ENCODE assay signal across 7 mouse cellular contexts in genomic region chr10:17367026-17367425, GRCm38 (mm10).
DNase-seq lines count a peak whose midpoint lies in the region; ATAC-seq and TF ChIP-seq lines count a peak whose summit lies in the region.

No protein-coding gene starts in this region.

- intact Hi-C loops in left cerebral cortex, postnatal 25 days (cut with DNase I), result no loop called here
- intact Hi-C loops in left cerebral cortex, postnatal 36 days (cut with DNase I), result no loop called here

- H3K9me3 ChIP-seq in heart, embryonic 10.5 days, result no peaks in the 10 kb centered on the region
- H3K9me3 ChIP-seq in kidney, embryonic 14.5 days (ENCODE audit: control insufficient read depth, low read length), result no peaks in the 10 kb centered on the region
- H3K9me3 ChIP-seq in midbrain, postnatal 0 days (ENCODE audit: low read length), result no peaks in the 10 kb centered on the region
- no peaks in the 10 kb centered on the region for H3K9me3 ChIP-seq in liver, postnatal 0 days (ENCODE audit: low read length)

- WGBS in heart, embryonic 10.5 days, result 42% methylated on average over 5 of the region's 5 CpGs
- 10% methylated on average over 5 of the region's 5 CpGs for WGBS in kidney, embryonic 14.5 days
- 15% methylated on average over 5 of the region's 5 CpGs for WGBS in midbrain, postnatal 0 days
- 66% methylated on average over 5 of the region's 5 CpGs for WGBS in liver, postnatal 0 days (ENCODE audit: insufficient replicate concordance)

- no peak overlapping the region for H3K4me3 ChIP-seq in heart, embryonic 10.5 days
- H3K4me3 ChIP-seq in kidney, embryonic 14.5 days (ENCODE audit: low read length), result no peak overlapping the region
- H3K4me3 ChIP-seq in midbrain, postnatal 0 days (ENCODE audit: low read depth, low read length), result no peak overlapping the region
- H3K4me3 ChIP-seq in liver, postnatal 0 days (ENCODE audit: low read depth, low read length), result no peak overlapping the region

- no peak overlapping the region for H3K4me2 ChIP-seq in kidney, embryonic 14.5 days (replicated peaks; ENCODE audit: low read depth, low read length)
- no peak overlapping the region for H3K4me2 ChIP-seq in midbrain, postnatal 0 days (ENCODE audit: low read depth, low read length, poor library complexity, severe bottlenecking)
- no peak overlapping the region for H3K4me2 ChIP-seq in liver, postnatal 0 days (ENCODE audit: low read depth, low read length)

- H3K4me1 ChIP-seq in heart, embryonic 10.5 days, result peaks cover 16% of the 10 kb centered on the region; the same call in 1 of the 2 replicates
- no peaks in the 10 kb centered on the region; the same call in 1 of the 2 replicates for H3K4me1 ChIP-seq in kidney, embryonic 14.5 days (ENCODE audit: control insufficient read depth, insufficient read depth, low read length)
- H3K4me1 ChIP-seq in midbrain, postnatal 0 days (ENCODE audit: insufficient read depth, low read length), result no peaks in the 10 kb centered on the region
- no peaks in the 10 kb centered on the region for H3K4me1 ChIP-seq in liver, postnatal 0 days (ENCODE audit: insufficient read depth)

- no peak for TF ChIP-seq CTCF in midbrain, postnatal 0 days (IDR thresholded peaks at IDR 0.05)
- no peak for TF ChIP-seq CTCF in liver, postnatal 0 days (IDR thresholded peaks at IDR 0.05; ENCODE audit: low read depth)

- DNase-seq in left cerebral cortex, postnatal 25 days (ENCODE audit: low spot score in 2 of 2), result peak; percentile 27 to 65
- DNase-seq in left cerebral cortex, postnatal 36 days (ENCODE audit: low spot score in 2 of 2), result no peak
- DNase-seq in cerebellum, postnatal 25 days, result peak; percentile 24 to 33
- peak; percentile 72 for DNase-seq in heart, embryonic 10.5 days (ENCODE audit: low spot score)
- DNase-seq in midbrain, postnatal 0 days (ENCODE audit: low spot score), result peak; percentile 28
- no peak for DNase-seq in liver, postnatal 0 days

- ATAC-seq in kidney, embryonic 14.5 days (ENCODE audit: low FRiP score, low TSS enrichment), result peak; percentile 93
- no peak for ATAC-seq in midbrain, postnatal 0 days (ENCODE audit: low FRiP score)
- no peak for ATAC-seq in liver, postnatal 0 days

- no peak for TF ChIP-seq EP300 in liver, postnatal 0 days (IDR thresholded peaks at IDR 0.05; ENCODE audit: low read depth)

- H3K36me3 ChIP-seq in heart, embryonic 10.5 days, result no peaks in the 10 kb centered on the region
- no peaks in the 10 kb centered on the region for H3K36me3 ChIP-seq in kidney, embryonic 14.5 days (ENCODE audit: control insufficient read depth, insufficient read depth, low read length)
- no peaks in the 10 kb centered on the region for H3K36me3 ChIP-seq in midbrain, postnatal 0 days (ENCODE audit: insufficient read depth, low read length)
- no peaks in the 10 kb centered on the region for H3K36me3 ChIP-seq in liver, postnatal 0 days (replicated peaks; ENCODE audit: insufficient read depth, low read length)

- no peaks in the 10 kb centered on the region for H3K27me3 ChIP-seq in heart, embryonic 10.5 days (ENCODE audit: insufficient read depth, poor library complexity, severe bottlenecking)
- H3K27me3 ChIP-seq in kidney, embryonic 14.5 days (ENCODE audit: control insufficient read depth, insufficient read depth, low read length), result no peaks in the 10 kb centered on the region
- no peaks in the 10 kb centered on the region for H3K27me3 ChIP-seq in midbrain, postnatal 0 days (ENCODE audit: insufficient read depth, low read length)
- no peaks in the 10 kb centered on the region for H3K27me3 ChIP-seq in liver, postnatal 0 days (ENCODE audit: insufficient read depth, low read length)

- H3K9ac ChIP-seq in kidney, embryonic 14.5 days (ENCODE audit: low read depth, low read length), result no peak overlapping the region
- H3K9ac ChIP-seq in midbrain, postnatal 0 days (replicated peaks; ENCODE audit: low read length, poor library complexity, severe bottlenecking), result no peak overlapping the region
- no peak overlapping the region for H3K9ac ChIP-seq in liver, postnatal 0 days (replicated peaks)

- peak overlapping the region; percentile 63 for H3K27ac ChIP-seq in heart, embryonic 10.5 days
- no peak overlapping the region for H3K27ac ChIP-seq in kidney, embryonic 14.5 days (ENCODE audit: low read depth, low read length)
- no peak overlapping the region for H3K27ac ChIP-seq in midbrain, postnatal 0 days (ENCODE audit: low read depth, low read length)
- no peak overlapping the region for H3K27ac ChIP-seq in liver, postnatal 0 days (ENCODE audit: low read depth)

Comparison
In these comparisons a context has a peak if more than half of its experiments do, and no peak if none do; other contexts are left out.
1. DNase-seq: peak in left cerebral cortex, postnatal 25 days (2 of 2), cerebellum, postnatal 25 days (2 of 2), heart, embryonic 10.5 days (single experiment) and midbrain, postnatal 0 days (single experiment); none in left cerebral cortex, postnatal 36 days (0 of 2) and liver, postnatal 0 days (single experiment).